Mouse (Mus musculus): ENCODE measurements at regions not wholly inside any gene's neighbourhood (a gene's known extent, or its start where the extent isn't known, plus 50 kb on each side); places are given as distances from the start of the nearest gene placed in this dataset.

GRCm38 (mm10) chr7:55710872-55711558 lies 57.0 kb upstream of the Siglech start:
- 14% methylated on average over 11 of the region's 11 CpGs for WGBS
- H3K36me3 ChIP-seq = no peaks in the 10 kb centered on the region
- peak; percentile 67 for DNase-seq (ENCODE audit: low spot score)
- no peaks in the 10 kb centered on the region for H3K27me3 ChIP-seq (ENCODE audit: low read depth, poor library complexity, severe bottlenecking)
- no peak overlapping the region for H3K4me3 ChIP-seq
- no peaks in the 10 kb centered on the region for H3K9me3 ChIP-seq (replicated peaks)
- H3K27ac ChIP-seq = no peak overlapping the region
- no peaks in the 10 kb centered on the region for H3K4me1 ChIP-seq

Measured in limb, embryonic 10.5 days (tissue).